Mouse (Mus musculus): Measurements from ENCODE around the gene Nde1. TPM values are rescaled to one million over a fixed set of nuclear protein-coding genes. Genes with fewer than 3 reads are reported as not detected.
A peak's percentile ranks its signal among the peaks of the same experiment; 100 is the strongest.

The Nde1 gene
- polyA plus RNA-seq, 1 experiment from 2014 or later: 30.1 TPM

DNA sequence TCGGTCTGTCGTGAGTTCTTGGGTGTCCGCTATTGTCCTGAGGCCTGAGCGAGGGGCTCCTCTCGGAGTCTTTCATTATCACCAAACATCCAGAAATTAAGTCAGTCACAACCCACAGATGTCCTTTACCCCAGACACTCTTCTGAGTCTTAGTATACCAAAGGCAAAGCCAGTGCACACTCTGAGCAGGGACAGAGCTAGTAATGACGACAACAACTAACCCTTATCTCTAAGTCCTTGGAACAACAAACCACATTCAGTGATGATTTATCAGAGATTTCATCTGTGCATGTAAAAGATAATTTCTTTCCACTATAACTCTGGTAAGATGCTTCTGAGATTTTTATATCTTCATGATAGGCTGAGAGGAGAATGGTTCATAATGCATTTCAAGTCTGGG, 6.8 kb upstream of the Nde1 start:
- ATAC-seq (ENCODE audit: low FRiP score, low TSS enrichment): no peak
- DNase-seq (ENCODE audit: low spot score): no peak
- no peaks in the 10 kb centered on the region for H3K27me3 ChIP-seq (ENCODE audit: control insufficient read depth, insufficient read depth, low read length)
- H3K4me3 ChIP-seq (ENCODE audit: low read depth, low read length): no peak overlapping the region
- peaks cover 7% of the 10 kb centered on the region; the same call in 1 of the 2 replicates for H3K36me3 ChIP-seq (ENCODE audit: control insufficient read depth, insufficient read depth, low read length)
- H3K9me3 ChIP-seq (ENCODE audit: control insufficient read depth, low read length): no peaks in the 10 kb centered on the region
- 90% methylated on average over 4 of the region's 6 CpGs for WGBS
- no peaks in the 10 kb centered on the region for H3K4me1 ChIP-seq (replicated peaks; ENCODE audit: control insufficient read depth, insufficient read depth)
- no peak overlapping the region for H3K27ac ChIP-seq (replicated peaks)
- TF ChIP-seq EP300 (optimal IDR thresholded peaks at IDR 0.05) (no peak), CTCF (IDR thresholded peaks at IDR 0.05; ENCODE audit: low read depth) (no peak)
- no peak overlapping the region for H3K4me2 ChIP-seq (replicated peaks; ENCODE audit: low read depth)
- H3K9ac ChIP-seq (ENCODE audit: low read length): no peak overlapping the region

DNA sequence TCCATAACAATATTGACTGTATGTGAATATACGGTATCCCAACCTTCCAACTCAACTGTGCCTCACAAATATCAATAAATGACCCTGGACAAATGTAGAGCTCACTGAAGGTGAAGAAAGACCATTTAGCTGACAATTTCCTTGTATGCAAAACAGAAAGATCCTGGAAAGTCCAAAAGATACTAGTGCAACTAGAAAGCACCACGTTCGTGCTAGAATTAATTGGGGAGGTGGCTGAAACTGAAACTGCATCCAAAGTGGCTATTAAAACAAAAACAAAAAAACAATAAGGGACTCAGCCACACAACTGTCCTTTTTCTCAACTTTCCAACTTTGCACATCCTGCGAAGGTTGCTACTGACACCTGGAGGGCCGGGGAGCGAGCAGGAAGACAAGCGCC, 4.5 kb upstream of the Nde1 start:
- no peaks in the 10 kb centered on the region for H3K36me3 ChIP-seq (ENCODE audit: control insufficient read depth, insufficient read depth, low read length)
- TF ChIP-seq EP300 (optimal IDR thresholded peaks at IDR 0.05): no peak
- TF ChIP-seq CTCF (IDR thresholded peaks at IDR 0.05; ENCODE audit: low read depth): peak; percentile 49
- peak overlapping the region; percentile 69 for H3K4me2 ChIP-seq (replicated peaks; ENCODE audit: low read depth)
- ATAC-seq (ENCODE audit: low FRiP score, low TSS enrichment) (no peak), DNase-seq (ENCODE audit: low spot score) (no peak)
- no peaks in the 10 kb centered on the region for H3K9me3 ChIP-seq (ENCODE audit: control insufficient read depth, low read length)
- peak overlapping the region; percentile 77 for H3K4me3 ChIP-seq (ENCODE audit: low read depth, low read length)
- H3K27me3 ChIP-seq (ENCODE audit: control insufficient read depth, insufficient read depth, low read length): no peaks in the 10 kb centered on the region
- WGBS: 5% methylated on average over 7 of the region's 7 CpGs
- no peaks in the 10 kb centered on the region for H3K4me1 ChIP-seq (replicated peaks; ENCODE audit: control insufficient read depth, insufficient read depth)
- peak overlapping the region; percentile 81 for H3K9ac ChIP-seq (ENCODE audit: low read length)
- H3K27ac ChIP-seq (replicated peaks): peak overlapping the region; percentile 88

DNA sequence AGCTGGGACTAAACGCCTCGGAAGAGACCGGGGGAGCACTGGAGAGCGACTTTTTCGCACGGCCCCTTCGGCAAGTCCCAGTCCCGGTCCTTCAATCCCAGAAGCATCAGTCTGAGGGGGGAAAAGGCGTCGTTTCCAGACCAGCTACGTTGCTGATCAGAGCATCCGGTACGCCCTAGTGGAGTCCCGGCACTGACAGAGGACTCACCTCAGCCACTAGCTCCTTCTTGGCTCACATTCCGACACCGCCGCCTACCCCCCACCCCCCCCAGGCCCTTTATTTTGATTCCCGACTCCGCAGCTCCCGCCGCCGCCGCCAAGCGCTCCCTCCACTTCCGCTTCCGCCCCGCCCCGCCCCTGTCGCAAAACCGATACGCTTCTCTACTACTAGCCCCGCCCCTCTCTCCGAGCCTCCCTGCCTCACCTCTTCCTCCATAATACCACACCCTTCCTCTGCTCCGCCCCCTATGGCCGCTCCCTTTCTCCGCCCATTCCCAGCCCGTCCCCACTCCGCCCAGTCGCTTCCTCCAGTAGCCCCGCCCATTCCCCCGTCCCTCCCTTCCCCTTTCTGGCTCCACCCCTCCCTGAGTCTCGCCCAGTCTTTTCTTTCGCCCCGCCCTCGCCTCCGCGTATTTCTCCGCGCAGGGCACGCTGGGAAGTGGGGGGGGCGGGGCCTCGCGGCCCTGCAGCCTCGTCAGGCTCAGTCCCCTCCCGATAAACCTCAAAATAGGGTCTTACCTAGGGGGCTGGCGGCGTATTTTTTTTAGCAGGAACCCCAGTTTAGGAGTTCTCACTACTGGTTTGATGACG, 3.9 kb upstream of the Nde1 start:
- no peaks in the 10 kb centered on the region for H3K9me3 ChIP-seq (ENCODE audit: control insufficient read depth, low read length)
- no peaks in the 10 kb centered on the region for H3K4me1 ChIP-seq (replicated peaks; ENCODE audit: control insufficient read depth, insufficient read depth)
- no peaks in the 10 kb centered on the region for H3K27me3 ChIP-seq (ENCODE audit: control insufficient read depth, insufficient read depth, low read length)
- ATAC-seq (ENCODE audit: low FRiP score, low TSS enrichment) (peak; percentile 96), DNase-seq (ENCODE audit: low spot score) (peak; percentile 100)
- peak overlapping the region; percentile 69 for H3K4me2 ChIP-seq (replicated peaks; ENCODE audit: low read depth)
- peak; percentile 34; the same call in 1 of the 2 replicates for TF ChIP-seq CTCF (IDR thresholded peaks at IDR 0.05; ENCODE audit: low read depth)
- peak; percentile 91 for TF ChIP-seq EP300 (optimal IDR thresholded peaks at IDR 0.05)
- under 1% methylated on average over 51 of the region's 58 CpGs for WGBS
- peak overlapping the region; percentile 77 for H3K4me3 ChIP-seq (ENCODE audit: low read depth, low read length)
- peak overlapping the region; percentile 81 for H3K9ac ChIP-seq (ENCODE audit: low read length)
- H3K27ac ChIP-seq (replicated peaks): peak overlapping the region; percentile 97
- H3K36me3 ChIP-seq (ENCODE audit: control insufficient read depth, insufficient read depth, low read length): no peaks in the 10 kb centered on the region

DNA sequence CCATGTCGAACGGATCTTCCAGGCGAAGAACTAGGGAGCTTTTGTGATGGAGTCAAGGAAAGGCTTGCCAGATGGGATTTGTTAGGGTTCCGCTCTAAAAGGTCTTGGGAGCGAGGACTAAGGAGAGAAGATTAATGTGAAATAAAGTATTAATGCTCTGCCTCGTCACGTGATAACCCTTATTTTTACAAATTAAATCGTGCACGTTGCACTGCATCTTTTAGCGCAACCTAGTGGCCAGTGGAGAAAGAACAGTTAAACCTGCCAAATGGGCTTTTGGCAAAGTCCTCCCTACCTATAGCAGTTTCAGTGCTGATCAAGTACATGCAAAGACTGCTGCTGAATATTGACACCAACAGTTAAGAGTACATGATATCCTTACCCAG, 3.3 kb upstream of the Nde1 start:
- peak overlapping the region; percentile 56 for H3K4me3 ChIP-seq (ENCODE audit: low read depth, low read length)
- TF ChIP-seq CTCF (IDR thresholded peaks at IDR 0.05; ENCODE audit: low read depth) (peak; percentile 92), EP300 (optimal IDR thresholded peaks at IDR 0.05) (peak; percentile 31)
- under 1% methylated on average over 10 of the region's 10 CpGs for WGBS
- peak overlapping the region; percentile 80 for H3K9ac ChIP-seq (ENCODE audit: low read length)
- DNase-seq (ENCODE audit: low spot score) (peak; percentile 69), ATAC-seq (ENCODE audit: low FRiP score, low TSS enrichment) (peak; percentile 33)
- no peaks in the 10 kb centered on the region for H3K27me3 ChIP-seq (ENCODE audit: control insufficient read depth, insufficient read depth, low read length)
- H3K27ac ChIP-seq (replicated peaks): peak overlapping the region; percentile 97
- no peaks in the 10 kb centered on the region for H3K9me3 ChIP-seq (ENCODE audit: control insufficient read depth, low read length)
- peak overlapping the region; percentile 69 for H3K4me2 ChIP-seq (replicated peaks; ENCODE audit: low read depth)
- H3K36me3 ChIP-seq (ENCODE audit: control insufficient read depth, insufficient read depth, low read length): no peaks in the 10 kb centered on the region
- no peaks in the 10 kb centered on the region for H3K4me1 ChIP-seq (replicated peaks; ENCODE audit: control insufficient read depth, insufficient read depth)

DNA sequence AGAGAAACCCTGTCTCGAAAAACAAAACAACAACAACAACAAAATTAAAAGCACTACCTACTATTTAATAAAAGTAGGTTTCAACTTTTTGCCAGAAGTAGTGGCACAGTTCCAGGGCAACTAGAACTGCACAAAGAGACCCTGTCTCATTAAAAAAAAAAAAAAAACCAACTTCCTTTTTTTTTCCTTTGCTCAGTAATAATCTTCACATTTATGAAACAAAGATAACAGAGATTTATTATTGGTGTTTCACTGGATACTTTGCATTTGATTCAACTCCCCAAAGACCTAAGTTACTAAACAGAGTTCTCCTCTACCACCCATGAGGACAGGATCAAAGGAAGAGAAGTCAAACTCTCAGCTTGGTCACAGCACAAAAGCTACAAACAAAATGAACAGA, 2.1 kb upstream of the Nde1 start:
- TF ChIP-seq CTCF (IDR thresholded peaks at IDR 0.05; ENCODE audit: low read depth) (no peak), EP300 (optimal IDR thresholded peaks at IDR 0.05) (no peak)
- Histone ChIP-seq H3K36me3 (ENCODE audit: control insufficient read depth, insufficient read depth, low read length) (no peaks in the 10 kb centered on the region), H3K27me3 (ENCODE audit: control insufficient read depth, insufficient read depth, low read length) (no peaks in the 10 kb centered on the region), H3K4me3 (ENCODE audit: low read depth, low read length) (no peak overlapping the region), H3K4me1 (replicated peaks; ENCODE audit: control insufficient read depth, insufficient read depth) (no peaks in the 10 kb centered on the region), H3K9ac (ENCODE audit: low read length) (no peak overlapping the region), H3K4me2 (replicated peaks; ENCODE audit: low read depth) (no peak overlapping the region), H3K27ac (replicated peaks) (no peak overlapping the region), H3K9me3 (ENCODE audit: control insufficient read depth, low read length) (no peaks in the 10 kb centered on the region)
- ATAC-seq (ENCODE audit: low FRiP score, low TSS enrichment) (no peak), DNase-seq (ENCODE audit: low spot score) (no peak)
- WGBS: 85% methylated on average over 1 of the region's 1 CpGs

DNA sequence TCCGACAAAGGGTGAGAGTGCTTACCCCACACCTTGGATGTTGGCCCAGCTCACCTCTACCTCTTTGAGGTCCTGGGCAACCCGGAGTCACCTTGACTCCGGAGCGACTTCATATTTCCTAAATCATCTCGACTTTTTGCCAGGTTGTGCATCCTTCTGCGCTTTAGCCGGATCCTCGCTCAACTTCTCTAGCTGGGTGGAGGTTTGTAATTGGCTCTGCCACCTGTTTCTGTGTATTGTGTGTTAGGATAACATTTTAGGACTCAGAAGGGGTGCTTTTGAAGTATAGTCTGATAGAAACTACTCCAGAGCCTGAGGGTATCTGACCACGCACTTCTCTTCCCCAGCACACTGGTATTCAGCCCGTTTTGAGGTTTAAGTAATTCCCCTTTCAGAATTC, 656 bp downstream of the Nde1 start:
- 3% methylated on average over 10 of the region's 10 CpGs for WGBS
- no peak for ATAC-seq (ENCODE audit: low FRiP score, low TSS enrichment)

More for the DNA sequence above, 656 bp downstream of the Nde1 start:
- H3K27me3 ChIP-seq (ENCODE audit: control insufficient read depth, insufficient read depth, low read length): no peaks in the 10 kb centered on the region
- no peaks in the 10 kb centered on the region for H3K4me1 ChIP-seq (replicated peaks; ENCODE audit: control insufficient read depth, insufficient read depth)
- peak overlapping the region; percentile 69 for H3K4me3 ChIP-seq (ENCODE audit: low read depth, low read length)
- H3K4me2 ChIP-seq (replicated peaks; ENCODE audit: low read depth): peak overlapping the region; percentile 90
- peak overlapping the region; percentile 76 for H3K9ac ChIP-seq (ENCODE audit: low read length)
- no peaks in the 10 kb centered on the region for H3K9me3 ChIP-seq (ENCODE audit: control insufficient read depth, low read length)
- no peak for TF ChIP-seq CTCF (IDR thresholded peaks at IDR 0.05; ENCODE audit: low read depth)
- no peak for TF ChIP-seq EP300 (optimal IDR thresholded peaks at IDR 0.05)
- DNase-seq (ENCODE audit: low spot score): no peak
- no peaks in the 10 kb centered on the region for H3K36me3 ChIP-seq (ENCODE audit: control insufficient read depth, insufficient read depth, low read length)
- peak overlapping the region; percentile 82; the same call in 1 of the 2 replicates for H3K27ac ChIP-seq (replicated peaks)
